Mouse (Mus musculus) kidney, postnatal 0 days (tissue): ENCODE measurements around the gene Cuedc1. TPM values are rescaled to one million over a fixed set of nuclear protein-coding genes. Genes with fewer than 3 reads are reported as not detected.
"Not testable (repeated sequence)": the region's sequence is repeated elsewhere in the genome, so short reads cannot be mapped to it uniquely, and the experiment has no call there.

Experiments
- ATAC-seq: fragments of 200-750 bp; cut with Nextera tagmentation; replicated peaks from 2 replicates; pipeline ENCODE4 v1.8.0; 2017; ENCODE audit warnings: low read depth, moderate number of reproducible peaks, moderate TSS enrichment, moderate library complexity; ENCODE audit not compliant: low FRiP score
- DNase-seq: peaks from one replicate; pipeline ENCODE4 v3.0.0-alpha.2; 2016; ENCODE audit warnings: low spot score
- H3K27ac ChIP-seq: fragments of 300-500 bp; sonication (generic); 2 replicates; pipeline ENCODE4 v1.5.1; 2014; ENCODE audit warnings: mild to moderate bottlenecking
- H3K27me3 ChIP-seq: fragments of 300-500 bp; sonication (generic); 2 replicates; pipeline ENCODE4 v1.6.1; 2014; ENCODE audit warnings: low read length, mixed read lengths; ENCODE audit not compliant: insufficient read depth
- H3K36me3 ChIP-seq: fragments of 300-500 bp; sonication (generic); 2 replicates; pipeline ENCODE4 v1.6.1; 2014; ENCODE audit warnings: low read length, mixed read lengths; ENCODE audit not compliant: insufficient read depth
- H3K4me1 ChIP-seq: fragments of 300-500 bp; sonication (generic); replicated peaks from 2 replicates; pipeline ENCODE4 v1.6.1; 2014; ENCODE audit warnings: antibody characterized with exemption, low read length, mixed read lengths; ENCODE audit not compliant: insufficient read depth
- H3K4me2 ChIP-seq: fragments of 300-500 bp; sonication (generic); 2 replicates; pipeline ENCODE4 v1.6.1; 2014; ENCODE audit warnings: mild to moderate bottlenecking, low read length, moderate library complexity, mixed read lengths
- H3K4me3 ChIP-seq: fragments of 300-500 bp; sonication (generic); replicated peaks from 2 replicates; pipeline ENCODE4 v1.5.1; 2014; ENCODE audit warnings: low read depth, low read length
- H3K9ac ChIP-seq: fragments of 300-500 bp; sonication (generic); 2 replicates; pipeline ENCODE4 v1.6.1; 2014; ENCODE audit warnings: low read depth, low read length
- H3K9me3 ChIP-seq: fragments of 300-500 bp; sonication (generic); replicated peaks from 2 replicates; pipeline ENCODE4 v1.6.1; 2016; ENCODE audit warnings: low read length, inconsistent platforms, mixed read lengths
- CTCF ChIP-seq: IDR thresholded peaks from 2 replicates; pipeline ENCODE4 v1.5.1; 2016; ENCODE audit warnings: antibody characterized with exemption, low read depth, mild to moderate bottlenecking, moderate library complexity
- WGBS: fragments of 180-500 bp; shearing (Covaris S2); extraction: QIAGEN DNeasy Blood & Tissue Kit; methylation state at CpG from one replicate; pipeline ENCODE4 v1.1.7; 2014; 5-methylcytosine and 5-hydroxymethylcytosine counted together
- polyA plus RNA-seq: library from polyadenylated mRNA; unstranded; fragments of >200 nt; fragmentation: Nextera tagmentation; extraction: Ambion mirVana; gene quantifications from 2 replicates; pipeline ENCODE4 v1.2.1, GENCODE M21; 2015

The Cuedc1 gene
- polyA plus RNA-seq, 1 experiment from 2014 or later = 16.4 TPM

GRCm38 (mm10) chr11:88193098-88193823 lies 95.4 kb downstream of the Cuedc1 start:
- H3K27me3 ChIP-seq = peaks cover 17% of the 10 kb centered on the region; the same call in 1 of the 2 replicates
- TF ChIP-seq CTCF = no peak
- H3K36me3 ChIP-seq = no peaks in the 10 kb centered on the region
- H3K9me3 ChIP-seq = no peaks in the 10 kb centered on the region
- peaks cover 12% of the 10 kb centered on the region; the same call in 1 of the 2 replicates for H3K4me1 ChIP-seq
- ATAC-seq = no peak
- H3K4me3 ChIP-seq = peak overlapping the region; percentile 27
- peak overlapping the region; percentile 41 for H3K9ac ChIP-seq
- 7% methylated on average over 34 of the region's 34 CpGs for WGBS
- no peak for DNase-seq
- peak overlapping the region; percentile 57 for H3K4me2 ChIP-seq
- no peak overlapping the region for H3K27ac ChIP-seq

- no peak for TF ChIP-seq CTCF
- no peak for DNase-seq
- Histone ChIP-seq H3K9me3 (no peaks in the 10 kb centered on the region), H3K36me3 (no peaks in the 10 kb centered on the region), H3K4me3 (peak overlapping the region; percentile 27), H3K4me2 (peak overlapping the region; percentile 57), H3K4me1 (peaks cover 12% of the 10 kb centered on the region; the same call in 1 of the 2 replicates), H3K9ac (peak overlapping the region; percentile 41), H3K27me3 (peaks cover 17% of the 10 kb centered on the region; the same call in 1 of the 2 replicates), H3K27ac (no peak overlapping the region)
- no peak for ATAC-seq
- 10% methylated on average over 29 of the region's 29 CpGs for WGBS
Observed at GRCm38 (mm10) chr11:88193824-88194696, 96.2 kb downstream of the Cuedc1 start.

- not testable (repeated sequence) for ATAC-seq, H3K9me3 ChIP-seq
Observed at GRCm38 (mm10) chr11:88195699-88196098, 97.8 kb downstream of the Cuedc1 start.

GRCm38 (mm10) chr11:88197153-88197576 lies 99.3 kb downstream of the Cuedc1 start:
- no peak overlapping the region for H3K4me3 ChIP-seq
- H3K4me2 ChIP-seq = no peak overlapping the region
- no peak overlapping the region for H3K27ac ChIP-seq
- ATAC-seq (no peak; the same call in 1 of the 2 replicates), DNase-seq (peak; percentile 87)
- peak; percentile 88 for TF ChIP-seq CTCF
- WGBS = 8% methylated on average over 2 of the region's 2 CpGs
- H3K4me1 ChIP-seq = peaks cover 12% of the 10 kb centered on the region; the same call in 1 of the 2 replicates
- no peak overlapping the region for H3K9ac ChIP-seq
- H3K27me3 ChIP-seq = peaks cover 9% of the 10 kb centered on the region; the same call in 1 of the 2 replicates
- no peaks in the 10 kb centered on the region for H3K9me3 ChIP-seq
- no peaks in the 10 kb centered on the region for H3K36me3 ChIP-seq

More at GRCm38 (mm10) chr11:88195699-88196098, 97.8 kb downstream of the Cuedc1 start:
- not testable (repeated sequence) for H3K4me2 ChIP-seq, DNase-seq, H3K9ac ChIP-seq, H3K27ac ChIP-seq, H3K4me3 ChIP-seq, H3K36me3 ChIP-seq
- Histone ChIP-seq H3K27me3 (peaks cover 17% of the 10 kb centered on the region; the same call in 1 of the 2 replicates), H3K4me1 (peaks cover 12% of the 10 kb centered on the region; the same call in 1 of the 2 replicates)
- 82% methylated on average over 3 of the region's 3 CpGs for WGBS

- DNase-seq = no peak
- Histone ChIP-seq H3K4me3 (no peak overlapping the region), H3K27me3 (peaks cover 5% of the 10 kb centered on the region; the same call in 1 of the 2 replicates), H3K4me2 (no peak overlapping the region), H3K27ac (no peak overlapping the region), H3K36me3 (no peaks in the 10 kb centered on the region), H3K9ac (no peak overlapping the region), H3K4me1 (peaks cover 10% of the 10 kb centered on the region; the same call in 1 of the 2 replicates), H3K9me3 (no peaks in the 10 kb centered on the region)
- no peak for ATAC-seq
- WGBS = 29% methylated on average over 4 of the region's 4 CpGs
- TF ChIP-seq CTCF = no peak
Observed at GRCm38 (mm10) chr11:88198223-88198622, 100.4 kb downstream of the Cuedc1 start.

- WGBS = 73% methylated on average over 2 of the region's 2 CpGs
- Histone ChIP-seq H3K36me3 (no peaks in the 10 kb centered on the region), H3K4me2 (no peak overlapping the region), H3K4me1 (peaks cover 8% of the 10 kb centered on the region), H3K27me3 (no peaks in the 10 kb centered on the region), H3K9me3 (no peaks in the 10 kb centered on the region), H3K27ac (no peak overlapping the region), H3K4me3 (no peak overlapping the region), H3K9ac (no peak overlapping the region)
- no peak for TF ChIP-seq CTCF
- ATAC-seq (no peak), DNase-seq (no peak)
Observed at GRCm38 (mm10) chr11:88201172-88201571, 103.3 kb downstream of the Cuedc1 start.
